Mouse (Mus musculus): ENCODE results near the gene Nudt4. TPM values are rescaled to one million over a fixed set of nuclear protein-coding genes. Genes with fewer than 3 reads are reported as not detected.

Gene Nudt4
- polyA plus RNA-seq (2015; fragmentation: Nextera tagmentation; extraction: Ambion mirVana) = 113 and 125 TPM in 2 replicates

- peak; percentile 91 for ATAC-seq (replicated peaks; ENCODE audit: low FRiP score)
These were observed at the start of gene Nudt4 for GRCm38 (mm10) chr10:95563851-95564845. Gene Nudt4, minus strand, starts transcription at chr10:95564146.

GRCm38 (mm10) chr10:95611331-95611721, 47.4 kb upstream of the Nudt4 start:
- Histone ChIP-seq H3K4me1 (peaks cover 16% of the 10 kb centered on the region), H3K9ac (no peak overlapping the region), H3K4me3 (replicated peaks) (0 out of 2 replicates have a peak overlapping the region, but pooled peaks have one; percentile 3), H3K36me3 (no peaks in the 10 kb centered on the region), H3K27ac (peak overlapping the region; percentile 71), H3K27me3 (no peaks in the 10 kb centered on the region), H3K9me3 (replicated peaks) (no peaks in the 10 kb centered on the region), H3K4me2 (peak overlapping the region; percentile 46)
- ATAC-seq (replicated peaks; ENCODE audit: low FRiP score) = peak; percentile 45; the same call in 1 of the 2 replicates
- WGBS = 23% methylated on average over 10 of the region's 10 CpGs

More at GRCm38 (mm10) chr10:95563851-95564845, at the start of gene Nudt4:
- Histone ChIP-seq H3K27ac (peak within 1 kb of the TSS; percentile 93), H3K36me3 (no peaks in the 10 kb centered on the region), H3K4me2 (peak within 1 kb of the TSS; percentile 75), H3K9me3 (replicated peaks) (no peaks in the 10 kb centered on the region), H3K9ac (peak within 1 kb of the TSS; percentile 97), H3K27me3 (no peaks in the 10 kb centered on the region), H3K4me3 (replicated peaks) (peak within 1 kb of the TSS; percentile 94), H3K4me1 (peaks cover 55% of the 10 kb centered on the region)
- 2% methylated on average over 86 of the region's 97 CpGs for WGBS

- Histone ChIP-seq H3K27me3 (no peaks in the 10 kb centered on the region), H3K4me2 (peak overlapping the region; percentile 46), H3K9ac (no peak overlapping the region), H3K4me1 (peaks cover 14% of the 10 kb centered on the region), H3K4me3 (replicated peaks) (0 out of 2 replicates have a peak overlapping the region, but pooled peaks have one; percentile 3), H3K9me3 (replicated peaks) (no peaks in the 10 kb centered on the region), H3K36me3 (no peaks in the 10 kb centered on the region), H3K27ac (peak overlapping the region; percentile 71)
- peak; percentile 23; the same call in 1 of the 2 replicates for ATAC-seq (replicated peaks; ENCODE audit: low FRiP score)
- WGBS = 19% methylated on average over 16 of the region's 16 CpGs
These were observed 46.9 kb upstream of the Nudt4 start for GRCm38 (mm10) chr10:95610666-95611330.

- Histone ChIP-seq H3K4me3 (replicated peaks) (peak overlapping the region; percentile 14; the same call in 1 of the 2 replicates), H3K9ac (no peak overlapping the region), H3K4me1 (peaks cover 8% of the 10 kb centered on the region), H3K9me3 (replicated peaks) (no peaks in the 10 kb centered on the region), H3K27me3 (no peaks in the 10 kb centered on the region), H3K27ac (peak overlapping the region; percentile 58), H3K4me2 (peak overlapping the region; percentile 51), H3K36me3 (no peaks in the 10 kb centered on the region)
- peak; percentile 93 for ATAC-seq (replicated peaks; ENCODE audit: low FRiP score)
- 19% methylated on average over 22 of the region's 22 CpGs for WGBS
These were observed 41.1 kb upstream of the Nudt4 start for GRCm38 (mm10) chr10:95604979-95605613.

GRCm38 (mm10) chr10:95600527-95600926, 36.6 kb upstream of the Nudt4 start:
- 62% methylated on average over 5 of the region's 5 CpGs for WGBS
- Histone ChIP-seq H3K9ac (no peak overlapping the region), H3K9me3 (replicated peaks) (no peaks in the 10 kb centered on the region), H3K27ac (no peak overlapping the region), H3K27me3 (no peaks in the 10 kb centered on the region), H3K4me3 (replicated peaks) (no peak overlapping the region), H3K36me3 (no peaks in the 10 kb centered on the region), H3K4me1 (peaks cover 7% of the 10 kb centered on the region), H3K4me2 (no peak overlapping the region)
- ATAC-seq (replicated peaks; ENCODE audit: low FRiP score) = no peak

- no peak overlapping the region for H3K4me2 ChIP-seq
- H3K27ac ChIP-seq = no peak overlapping the region
- H3K9ac ChIP-seq = no peak overlapping the region
- H3K9me3 ChIP-seq (replicated peaks) = no peaks in the 10 kb centered on the region
- no peak for ATAC-seq (replicated peaks; ENCODE audit: low FRiP score)
- H3K4me3 ChIP-seq (replicated peaks) = no peak overlapping the region
- H3K4me1 ChIP-seq = peaks cover under 1% of the 10 kb centered on the region; the same call in 1 of the 2 replicates
- 83% methylated on average over 7 of the region's 7 CpGs for WGBS
- no peaks in the 10 kb centered on the region for H3K36me3 ChIP-seq
- no peaks in the 10 kb centered on the region for H3K27me3 ChIP-seq
These were observed 35.8 kb upstream of the Nudt4 start for GRCm38 (mm10) chr10:95599740-95600139.

GRCm38 (mm10) chr10:95598056-95598587, 34.2 kb upstream of the Nudt4 start:
- Histone ChIP-seq H3K36me3 (no peaks in the 10 kb centered on the region), H3K4me2 (no peak overlapping the region), H3K27ac (no peak overlapping the region), H3K9me3 (replicated peaks) (no peaks in the 10 kb centered on the region), H3K27me3 (no peaks in the 10 kb centered on the region), H3K4me1 (no peaks in the 10 kb centered on the region), H3K4me3 (replicated peaks) (no peak overlapping the region), H3K9ac (no peak overlapping the region)
- ATAC-seq (replicated peaks; ENCODE audit: low FRiP score) = no peak
- 87% methylated on average over 15 of the region's 15 CpGs for WGBS

- Histone ChIP-seq H3K36me3 (no peaks in the 10 kb centered on the region), H3K27me3 (no peaks in the 10 kb centered on the region), H3K4me2 (no peak overlapping the region), H3K4me1 (no peaks in the 10 kb centered on the region), H3K27ac (no peak overlapping the region), H3K9me3 (replicated peaks) (no peaks in the 10 kb centered on the region), H3K4me3 (replicated peaks) (no peak overlapping the region), H3K9ac (no peak overlapping the region)
- ATAC-seq (replicated peaks; ENCODE audit: low FRiP score) = no peak
- WGBS = 49% methylated on average over 8 of the region's 8 CpGs
These were observed 32.1 kb upstream of the Nudt4 start for GRCm38 (mm10) chr10:95595852-95596639.

- Histone ChIP-seq H3K36me3 (no peaks in the 10 kb centered on the region), H3K9ac (no peak overlapping the region), H3K9me3 (replicated peaks) (0 out of 2 replicates have a peak, but pooled peaks cover under 1% of the 10 kb centered on the region), H3K4me3 (replicated peaks) (no peak overlapping the region), H3K4me1 (no peaks in the 10 kb centered on the region), H3K27me3 (no peaks in the 10 kb centered on the region), H3K4me2 (no peak overlapping the region), H3K27ac (no peak overlapping the region)
- 71% methylated on average over 10 of the region's 11 CpGs for WGBS
- no peak for ATAC-seq (replicated peaks; ENCODE audit: low FRiP score)
These were observed 30.5 kb upstream of the Nudt4 start for GRCm38 (mm10) chr10:95594414-95594813.

GRCm38 (mm10) chr10:95591257-95591656, 27.3 kb upstream of the Nudt4 start:
- Histone ChIP-seq H3K27ac (no peak overlapping the region), H3K4me2 (no peak overlapping the region), H3K9ac (no peak overlapping the region), H3K36me3 (no peaks in the 10 kb centered on the region), H3K4me1 (no peaks in the 10 kb centered on the region), H3K9me3 (replicated peaks) (0 out of 2 replicates have a peak, but pooled peaks cover 3% of the 10 kb centered on the region), H3K27me3 (no peaks in the 10 kb centered on the region), H3K4me3 (replicated peaks) (no peak overlapping the region)
- WGBS = 81% methylated on average over 4 of the region's 4 CpGs
- ATAC-seq (replicated peaks; ENCODE audit: low FRiP score) = no peak

- no peak overlapping the region for H3K4me3 ChIP-seq (replicated peaks)
- H3K4me2 ChIP-seq = no peak overlapping the region
- no peak overlapping the region for H3K27ac ChIP-seq
- H3K9me3 ChIP-seq (replicated peaks) = 0 out of 2 replicates have a peak, but pooled peaks cover 3% of the 10 kb centered on the region
- WGBS = 50% methylated on average over 6 of the region's 6 CpGs
- H3K4me1 ChIP-seq = no peaks in the 10 kb centered on the region
- no peaks in the 10 kb centered on the region for H3K27me3 ChIP-seq
- ATAC-seq (replicated peaks; ENCODE audit: low FRiP score) = no peak
- no peak overlapping the region for H3K9ac ChIP-seq
- H3K36me3 ChIP-seq = no peaks in the 10 kb centered on the region
These were observed 26.2 kb upstream of the Nudt4 start for GRCm38 (mm10) chr10:95590196-95590595.

Measured in kidney, embryonic 15.5 days (tissue).